Mouse (Mus musculus) myocyte (in vitro differentiated cells): ENCODE data around the gene Cntn2. TPM values are rescaled to one million over a fixed set of nuclear protein-coding genes. Genes with fewer than 3 reads are reported as not detected.

ENCODE experiments used
- H3K27me3 ChIP-seq: one replicate; pipeline ENCODE4 v1.6.1; 2011; ENCODE audit not compliant: control insufficient read depth, insufficient read depth, insufficient read length
- H3K36me3 ChIP-seq: one replicate; pipeline ENCODE4 v1.6.1; 2011; ENCODE audit not compliant: control insufficient read depth, insufficient read depth
- H3K4me2 ChIP-seq: one replicate; pipeline ENCODE4 v1.6.1; 2011; ENCODE audit warnings: low read depth, control low read depth
- H3K4me3 ChIP-seq: one replicate; pipeline ENCODE4 v1.5.1; 2011; ENCODE audit warnings: mild to moderate bottlenecking, control low read depth, moderate library complexity
- H3K79me2 ChIP-seq: one replicate; pipeline ENCODE4 v1.6.1; 2011; ENCODE audit not compliant: control insufficient read depth, insufficient read depth
- H3ac ChIP-seq: one replicate; pipeline ENCODE4 v1.6.1; 2011; ENCODE audit not compliant: control insufficient read depth, insufficient read length
- CEBPB ChIP-seq: IDR thresholded peaks from 2 replicates; pipeline ENCODE4 v1.6.1; 2011; ENCODE audit warnings: mild to moderate bottlenecking, moderate library complexity; ENCODE audit not compliant: poor library complexity, insufficient read depth, severe bottlenecking
- E2F4 ChIP-seq: IDR thresholded peaks from one replicate; pipeline ENCODE4 v1.6.1; 2011; ENCODE audit warnings: mild to moderate bottlenecking, control low read depth, moderate library complexity; ENCODE audit not compliant: insufficient read depth
- MAX ChIP-seq: IDR thresholded peaks from one replicate; pipeline ENCODE4 v1.6.1; 2011; ENCODE audit warnings: low read depth, mild to moderate bottlenecking, control low read depth
- MYOD1 ChIP-seq, 3 experiments: IDR thresholded peaks; one replicate each; pipeline ENCODE4 v1.6.1; 2011; ENCODE audit warnings: control low read depth in 2 of 3, low read depth in 2 of 3, mild to moderate bottlenecking in 2 of 3, moderate library complexity in 1 of 3; ENCODE audit not compliant: insufficient read length in 2 of 3, control insufficient read depth in 1 of 3
- MYOG ChIP-seq, 3 experiments: IDR thresholded peaks; one replicate each; pipeline ENCODE4 v1.6.1; 2011; ENCODE audit warnings: control low read depth in 2 of 3, low read depth in 2 of 3, mild to moderate bottlenecking in 2 of 3; ENCODE audit not compliant: insufficient read length in 2 of 3, control insufficient read depth in 1 of 3, insufficient read depth in 1 of 3
- POLR2A ChIP-seq: IDR thresholded peaks from one replicate; pipeline ENCODE4 v1.6.1; 2011; ENCODE audit warnings: low read depth, mild to moderate bottlenecking, control low read depth, moderate library complexity; ENCODE audit not compliant: insufficient read length
- POLR2AphosphoS2 ChIP-seq: IDR thresholded peaks from one replicate; pipeline ENCODE4 v1.6.1; 2011; ENCODE audit warnings: low read depth, control low read depth; ENCODE audit not compliant: insufficient read length
- REST ChIP-seq: IDR thresholded peaks from one replicate; pipeline ENCODE4 v1.6.1; 2011; ENCODE audit warnings: mild to moderate bottlenecking, control low read depth, moderate library complexity; ENCODE audit not compliant: insufficient read depth, insufficient read length
- SRF ChIP-seq: IDR thresholded peaks from one replicate; pipeline ENCODE4 v1.6.1; 2011; ENCODE audit warnings: low read depth; ENCODE audit not compliant: control insufficient read depth, insufficient read length
- TCF12 ChIP-seq: IDR thresholded peaks from one replicate; pipeline ENCODE4 v1.6.1; 2011; ENCODE audit warnings: mild to moderate bottlenecking, control low read depth; ENCODE audit not compliant: poor library complexity, insufficient read depth, severe bottlenecking
- TCF3 ChIP-seq: IDR thresholded peaks from one replicate; pipeline ENCODE4 v1.6.1; 2011; ENCODE audit warnings: low read depth, control low read depth; ENCODE audit not compliant: insufficient read length
- USF1 ChIP-seq: IDR thresholded peaks from one replicate; pipeline ENCODE4 v1.6.1; 2011; ENCODE audit warnings: low read depth, mild to moderate bottlenecking, control low read depth, moderate library complexity
- polyA plus RNA-seq: library from polyadenylated mRNA; unstranded; fragments of >200 nt; fragmentation: generic; extraction: Trizol; gene quantifications from one replicate; pipeline ENCODE4 v1.2.1, GENCODE M21; 2012; ENCODE audit warnings: missing spikeins

The Cntn2 gene
- polyA plus RNA-seq, 1 experiment, result not detected

- Histone ChIP-seq H3K36me3 (peaks cover 74% of the 10 kb centered on the region), H3K4me2 (no peak overlapping the region), H3K4me3 (no peak overlapping the region), H3K27me3 (no peaks in the 10 kb centered on the region), H3K79me2 (no peaks in the 10 kb centered on the region), H3ac (no peak overlapping the region)
- TF ChIP-seq SRF, result no peak
These were observed 42.5 kb downstream of the Cntn2 start for GRCm38 (mm10) chr1:132500535-132500934.

- H3K79me2 ChIP-seq, result peaks cover 70% of the 10 kb centered on the region
- no peak overlapping the region for H3K4me2 ChIP-seq
- H3K27me3 ChIP-seq, result no peaks in the 10 kb centered on the region
- H3K36me3 ChIP-seq, result peaks cover 38% of the 10 kb centered on the region
- H3ac ChIP-seq, result no peak overlapping the region
- no peak overlapping the region for H3K4me3 ChIP-seq
- TF ChIP-seq POLR2A (no peak), CEBPB (no peak), MYOD1 (IDR thresholded peaks at IDR 0.05; ENCODE audit: control insufficient read depth in 1 of 3, insufficient read length in 2 of 3, low read depth in 2 of 3) (no peak), E2F4 (no peak), MYOG (IDR thresholded peaks at IDR 0.05; ENCODE audit: control insufficient read depth in 1 of 3, insufficient read depth in 1 of 3, insufficient read length in 2 of 3, low read depth in 2 of 3) (no peak), MAX (no peak), TCF3 (no peak), SRF (no peak), REST (no peak), TCF12 (no peak), USF1 (no peak), POLR2AphosphoS2 (no peak)
These were observed 59.3 kb downstream of the Cntn2 start for GRCm38 (mm10) chr1:132483759-132484158.

GRCm38 (mm10) chr1:132483234-132483633, 59.8 kb downstream of the Cntn2 start:
- Histone ChIP-seq H3K4me3 (no peak overlapping the region), H3ac (no peak overlapping the region), H3K36me3 (peaks cover 37% of the 10 kb centered on the region), H3K79me2 (peaks cover 76% of the 10 kb centered on the region), H3K27me3 (no peaks in the 10 kb centered on the region), H3K4me2 (no peak overlapping the region)
- TF ChIP-seq USF1, result no peak
- no peak for TF ChIP-seq CEBPB
- TF ChIP-seq REST, result no peak
- TF ChIP-seq MYOG (IDR thresholded peaks at IDR 0.05; ENCODE audit: control insufficient read depth in 1 of 3, insufficient read depth in 1 of 3, insufficient read length in 2 of 3, low read depth in 2 of 3), result no peak
- TF ChIP-seq E2F4, result no peak
- TF ChIP-seq MAX, result no peak
- TF ChIP-seq MYOD1 (IDR thresholded peaks at IDR 0.05; ENCODE audit: control insufficient read depth in 1 of 3, insufficient read length in 2 of 3, low read depth in 2 of 3), result no peak
- no peak for TF ChIP-seq POLR2A
- no peak for TF ChIP-seq POLR2AphosphoS2
- TF ChIP-seq TCF3, result no peak
- no peak for TF ChIP-seq TCF12

- Histone ChIP-seq H3K4me2 (no peak overlapping the region), H3K27me3 (no peaks in the 10 kb centered on the region), H3K4me3 (no peak overlapping the region), H3ac (no peak overlapping the region), H3K36me3 (peaks cover 20% of the 10 kb centered on the region), H3K79me2 (peaks cover 80% of the 10 kb centered on the region)
- TF ChIP-seq USF1 (no peak), SRF (no peak), MYOD1 (IDR thresholded peaks at IDR 0.05; ENCODE audit: control insufficient read depth in 1 of 3, insufficient read length in 2 of 3, low read depth in 2 of 3) (no peak), CEBPB (peak; percentile 93)
These were observed 61.4 kb downstream of the Cntn2 start for GRCm38 (mm10) chr1:132481619-132482018.

GRCm38 (mm10) chr1:132479438-132479837, 63.6 kb downstream of the Cntn2 start:
- Histone ChIP-seq H3K36me3 (peaks cover 3% of the 10 kb centered on the region), H3K4me3 (no peak overlapping the region), H3K4me2 (no peak overlapping the region), H3K27me3 (no peaks in the 10 kb centered on the region), H3K79me2 (peaks cover 84% of the 10 kb centered on the region), H3ac (no peak overlapping the region)
- TF ChIP-seq TCF12 (no peak), MYOD1 (IDR thresholded peaks at IDR 0.05; ENCODE audit: control insufficient read depth in 1 of 3, insufficient read length in 2 of 3, low read depth in 2 of 3) (no peak), SRF (no peak), MYOG (IDR thresholded peaks at IDR 0.05; ENCODE audit: control insufficient read depth in 1 of 3, insufficient read depth in 1 of 3, insufficient read length in 2 of 3, low read depth in 2 of 3) (no peak), REST (no peak), POLR2AphosphoS2 (no peak), CEBPB (no peak), TCF3 (no peak), MAX (no peak), E2F4 (no peak), POLR2A (no peak), USF1 (no peak)
